Mouse (Mus musculus): ENCODE data around the gene Nrxn2.

DNA sequence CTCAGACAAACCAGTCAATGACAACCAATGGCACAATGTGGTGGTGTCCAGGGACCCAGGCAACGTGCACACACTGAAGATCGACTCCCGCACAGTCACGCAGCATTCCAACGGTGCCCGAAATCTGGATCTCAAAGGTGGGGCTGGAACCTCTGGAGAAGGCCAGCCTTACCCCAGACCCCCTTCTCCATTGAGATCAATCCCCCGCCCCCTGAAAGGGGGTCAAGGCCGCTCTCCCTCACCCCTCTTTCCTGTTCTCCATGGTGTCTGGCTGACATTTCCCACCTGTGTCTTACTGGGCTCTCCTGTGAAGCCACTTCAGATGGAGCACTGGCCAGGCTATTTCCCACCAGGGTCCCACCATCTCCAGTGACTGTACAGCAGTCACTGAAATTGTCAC lies 73.0 kb downstream of the Nrxn2 start:
- TF ChIP-seq CTCF (IDR thresholded peaks at IDR 0.05; ENCODE audit: extremely low read depth, insufficient read length, insufficient replicate concordance, low read depth, low read length) (no peak), POLR2A (IDR thresholded peaks at IDR 0.05; ENCODE audit: low read depth, low read length) (no peak)

Data from small intestine, adult 2 months (tissue).